Mouse (Mus musculus): ENCODE measurements around the gene Usp5. TPM values are rescaled to one million over a fixed set of nuclear protein-coding genes. Genes with fewer than 3 reads are reported as not detected.
"Not testable (repeated sequence)": the region's sequence is repeated elsewhere in the genome, so short reads cannot be mapped to it uniquely, and the experiment has no call there.

The Usp5 gene
- polyA plus RNA-seq, 1 experiment from 2014 or later: 174 TPM

GRCm38 (mm10) chr6:124807366-124807765, 21.9 kb downstream of the Usp5 start:
- Histone ChIP-seq H3K27me3 (ENCODE audit: insufficient read depth, low read length) (no peaks in the 10 kb centered on the region), H3K9me3 (ENCODE audit: low read length) (no peaks in the 10 kb centered on the region), H3K36me3 (ENCODE audit: insufficient read depth, low read length) (peaks cover 11% of the 10 kb centered on the region), H3K9ac (replicated peaks; ENCODE audit: low read length) (no peak overlapping the region), H3K4me2 (replicated peaks; ENCODE audit: low read depth, low read length) (no peak overlapping the region), H3K4me1 (ENCODE audit: insufficient read depth, low read length) (peaks cover 30% of the 10 kb centered on the region), H3K27ac (ENCODE audit: low read length) (no peak overlapping the region), H3K4me3 (ENCODE audit: low read length) (no peak overlapping the region)
- 85% methylated on average over 4 of the region's 4 CpGs for WGBS
- ATAC-seq (ENCODE audit: low FRiP score, low TSS enrichment): no peak

- H3K4me2 ChIP-seq (replicated peaks; ENCODE audit: low read depth, low read length): peak overlapping the region; percentile 83
- H3K9ac ChIP-seq (replicated peaks; ENCODE audit: low read length): peak overlapping the region; percentile 3; the same call in 1 of the 2 replicates
- H3K4me1 ChIP-seq (ENCODE audit: insufficient read depth, low read length): peaks cover 22% of the 10 kb centered on the region
- no peak for ATAC-seq (ENCODE audit: low FRiP score, low TSS enrichment)
- H3K27ac ChIP-seq (ENCODE audit: low read length): peak overlapping the region; percentile 98
- H3K27me3 ChIP-seq (ENCODE audit: insufficient read depth, low read length): no peaks in the 10 kb centered on the region
- WGBS: 75% methylated on average over 7 of the region's 7 CpGs
- H3K9me3 ChIP-seq (ENCODE audit: low read length): no peaks in the 10 kb centered on the region
- H3K4me3 ChIP-seq (ENCODE audit: low read length): peak overlapping the region; percentile 56; the same call in 1 of the 2 replicates
- peaks cover 3% of the 10 kb centered on the region for H3K36me3 ChIP-seq (ENCODE audit: insufficient read depth, low read length)
Measured at GRCm38 (mm10) chr6:124806446-124807140, 22.7 kb downstream of the Usp5 start.

GRCm38 (mm10) chr6:124805341-124806321, 23.7 kb downstream of the Usp5 start:
- H3K36me3 ChIP-seq (ENCODE audit: insufficient read depth, low read length): no peaks in the 10 kb centered on the region
- no peaks in the 10 kb centered on the region for H3K27me3 ChIP-seq (ENCODE audit: insufficient read depth, low read length)
- no peaks in the 10 kb centered on the region for H3K9me3 ChIP-seq (ENCODE audit: low read length)
- peak; percentile 72 for ATAC-seq (ENCODE audit: low FRiP score, low TSS enrichment)
- H3K9ac ChIP-seq (replicated peaks; ENCODE audit: low read length): peak overlapping the region; percentile 72
- peak overlapping the region; percentile 83 for H3K4me2 ChIP-seq (replicated peaks; ENCODE audit: low read depth, low read length)
- H3K27ac ChIP-seq (ENCODE audit: low read length): peak overlapping the region; percentile 98
- peaks cover 22% of the 10 kb centered on the region for H3K4me1 ChIP-seq (ENCODE audit: insufficient read depth, low read length)
- peak overlapping the region; percentile 56 for H3K4me3 ChIP-seq (ENCODE audit: low read length)
- under 1% methylated on average over 34 of the region's 34 CpGs for WGBS

DNA sequence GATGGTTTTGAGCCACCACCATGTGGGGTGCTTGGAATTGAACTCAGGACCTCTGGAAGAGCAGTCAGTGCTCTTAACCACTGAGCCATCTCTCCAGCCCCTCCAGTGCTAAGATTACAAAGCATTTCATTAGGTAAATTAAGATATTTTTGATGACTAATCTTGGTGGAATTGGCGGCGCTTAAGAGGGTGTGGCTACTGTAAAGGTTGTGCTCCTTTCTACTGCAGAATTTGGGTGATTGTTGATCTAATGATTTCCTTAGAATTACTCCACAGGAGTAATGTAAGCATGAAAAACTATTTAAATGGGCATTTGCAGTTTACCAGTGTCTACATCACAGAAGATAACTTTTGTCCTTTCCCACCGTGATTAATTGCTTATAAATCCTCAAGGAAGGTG, 24.9 kb downstream of the Usp5 start:
- 83% methylated on average over 3 of the region's 3 CpGs for WGBS
- H3K27ac ChIP-seq (ENCODE audit: low read length): peak overlapping the region; percentile 98; the same call in 1 of the 2 replicates
- peaks cover 12% of the 10 kb centered on the region for H3K4me1 ChIP-seq (ENCODE audit: insufficient read depth, low read length)

DNA sequence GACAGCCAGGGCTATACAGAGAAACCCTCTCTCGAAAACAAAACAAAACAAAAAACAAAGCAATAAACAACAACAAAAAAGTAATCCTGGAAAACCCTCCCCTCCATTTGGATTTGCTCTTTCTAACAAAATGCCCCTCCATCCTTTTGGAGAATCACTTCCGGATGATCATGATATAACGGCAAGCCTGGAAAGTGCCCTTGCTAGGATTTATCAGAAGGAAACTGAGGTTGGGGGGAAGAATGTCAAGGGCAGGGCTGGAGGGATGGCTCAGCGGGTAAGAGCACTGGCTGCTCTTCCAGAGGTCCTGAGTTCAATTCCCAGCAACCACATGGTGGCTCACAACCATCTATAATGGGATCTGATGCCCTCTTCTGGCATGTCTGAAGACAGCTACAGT, 25.6 kb downstream of the Usp5 start:
- H3K36me3 ChIP-seq (ENCODE audit: insufficient read depth, low read length); ATAC-seq (ENCODE audit: low FRiP score, low TSS enrichment); H3K27ac ChIP-seq (ENCODE audit: low read length); H3K27me3 ChIP-seq (ENCODE audit: insufficient read depth, low read length); H3K9ac ChIP-seq (replicated peaks; ENCODE audit: low read length); H3K4me3 ChIP-seq (ENCODE audit: low read length); H3K4me2 ChIP-seq (replicated peaks; ENCODE audit: low read depth, low read length); H3K9me3 ChIP-seq (ENCODE audit: low read length): not testable (repeated sequence)
- H3K4me1 ChIP-seq (ENCODE audit: insufficient read depth, low read length): peaks cover 12% of the 10 kb centered on the region
- WGBS: 94% methylated on average over 4 of the region's 4 CpGs

More for the DNA sequence above, 24.9 kb downstream of the Usp5 start:
- Histone ChIP-seq H3K4me3 (ENCODE audit: low read length) (no peak overlapping the region), H3K36me3 (ENCODE audit: insufficient read depth, low read length) (no peaks in the 10 kb centered on the region), H3K27me3 (ENCODE audit: insufficient read depth, low read length) (no peaks in the 10 kb centered on the region), H3K9me3 (ENCODE audit: low read length) (no peaks in the 10 kb centered on the region), H3K9ac (replicated peaks; ENCODE audit: low read length) (no peak overlapping the region), H3K4me2 (replicated peaks; ENCODE audit: low read depth, low read length) (no peak overlapping the region)
- no peak for ATAC-seq (ENCODE audit: low FRiP score, low TSS enrichment)

DNA sequence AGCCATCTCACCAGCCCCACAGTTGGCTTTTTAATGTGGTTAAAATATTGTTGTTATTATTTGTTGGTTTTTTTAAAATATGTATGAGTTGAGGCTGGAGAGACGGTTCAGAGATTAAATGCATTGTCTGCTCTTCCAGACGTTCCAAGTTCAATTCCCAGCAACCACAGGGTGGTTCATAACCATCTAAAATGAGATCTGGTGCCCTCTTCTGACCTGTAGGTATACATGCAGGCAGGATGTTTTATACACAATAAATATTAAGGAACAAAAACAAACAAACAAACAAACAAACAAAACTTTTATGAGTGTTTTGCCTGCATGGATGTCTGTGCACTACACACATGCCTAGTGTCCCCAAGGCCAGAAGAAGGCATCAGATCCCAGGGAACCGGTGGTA, 26.2 kb downstream of the Usp5 start:
- ATAC-seq (ENCODE audit: low FRiP score, low TSS enrichment): no peak
- no peaks in the 10 kb centered on the region for H3K27me3 ChIP-seq (ENCODE audit: insufficient read depth, low read length)
- no peak overlapping the region for H3K9ac ChIP-seq (replicated peaks; ENCODE audit: low read length)
- no peaks in the 10 kb centered on the region for H3K36me3 ChIP-seq (ENCODE audit: insufficient read depth, low read length)
- no peak overlapping the region for H3K27ac ChIP-seq (ENCODE audit: low read length)
- H3K4me3 ChIP-seq (ENCODE audit: low read length): no peak overlapping the region
- 85% methylated on average over 3 of the region's 3 CpGs for WGBS
- H3K9me3 ChIP-seq (ENCODE audit: low read length): no peaks in the 10 kb centered on the region
- H3K4me1 ChIP-seq (ENCODE audit: insufficient read depth, low read length): peaks cover 9% of the 10 kb centered on the region
- H3K4me2 ChIP-seq (replicated peaks; ENCODE audit: low read depth, low read length): no peak overlapping the region

GRCm38 (mm10) chr6:124802400-124802799, 26.9 kb downstream of the Usp5 start:
- 25% methylated on average over 4 of the region's 9 CpGs for WGBS
- not testable (repeated sequence) for H3K4me1 ChIP-seq (ENCODE audit: insufficient read depth, low read length); H3K27me3 ChIP-seq (ENCODE audit: insufficient read depth, low read length); H3K27ac ChIP-seq (ENCODE audit: low read length); H3K4me3 ChIP-seq (ENCODE audit: low read length); H3K36me3 ChIP-seq (ENCODE audit: insufficient read depth, low read length); ATAC-seq (ENCODE audit: low FRiP score, low TSS enrichment); H3K9ac ChIP-seq (replicated peaks; ENCODE audit: low read length); H3K9me3 ChIP-seq (ENCODE audit: low read length)
- H3K4me2 ChIP-seq (replicated peaks; ENCODE audit: low read depth, low read length): peak overlapping the region; percentile 26; the same call in 1 of the 2 replicates

GRCm38 (mm10) chr6:124796200-124796599, 33.1 kb downstream of the Usp5 start:
- H3K4me1 ChIP-seq (ENCODE audit: insufficient read depth, low read length): peaks cover 8% of the 10 kb centered on the region; the same call in 1 of the 2 replicates
- no peak for ATAC-seq (ENCODE audit: low FRiP score, low TSS enrichment)
- H3K4me2 ChIP-seq (replicated peaks; ENCODE audit: low read depth, low read length): no peak overlapping the region
- no peak overlapping the region for H3K9ac ChIP-seq (replicated peaks; ENCODE audit: low read length)
- no peaks in the 10 kb centered on the region for H3K9me3 ChIP-seq (ENCODE audit: low read length)
- 68% methylated on average over 2 of the region's 2 CpGs for WGBS
- peak overlapping the region; percentile 91 for H3K27ac ChIP-seq (ENCODE audit: low read length)
- H3K36me3 ChIP-seq (ENCODE audit: insufficient read depth, low read length): no peaks in the 10 kb centered on the region
- no peaks in the 10 kb centered on the region for H3K27me3 ChIP-seq (ENCODE audit: insufficient read depth, low read length)
- no peak overlapping the region for H3K4me3 ChIP-seq (ENCODE audit: low read length)

DNA sequence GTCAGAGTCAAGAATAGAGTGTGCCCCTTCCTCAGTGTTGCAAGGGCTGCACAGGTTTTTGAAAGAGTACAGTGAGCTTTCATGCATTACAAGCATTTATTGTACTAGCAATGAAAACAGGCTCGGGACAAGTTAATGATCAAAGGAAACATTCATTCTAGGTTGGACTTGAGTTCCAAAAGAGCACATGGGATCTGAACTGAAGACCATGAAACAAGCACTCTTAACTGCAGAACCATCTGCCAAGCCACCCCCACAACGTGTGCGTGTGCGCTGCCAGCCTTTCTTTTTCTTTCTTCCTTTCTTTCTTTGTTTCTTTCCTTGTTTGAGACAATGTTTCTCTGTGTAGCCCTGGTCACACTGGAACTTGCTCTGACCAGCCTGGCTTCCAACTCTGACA, 33.5 kb downstream of the Usp5 start:
- Histone ChIP-seq H3K36me3 (ENCODE audit: insufficient read depth, low read length) (no peaks in the 10 kb centered on the region), H3K9ac (replicated peaks; ENCODE audit: low read length) (no peak overlapping the region), H3K27me3 (ENCODE audit: insufficient read depth, low read length) (no peaks in the 10 kb centered on the region), H3K4me3 (ENCODE audit: low read length) (no peak overlapping the region), H3K9me3 (ENCODE audit: low read length) (no peaks in the 10 kb centered on the region), H3K27ac (ENCODE audit: low read length) (peak overlapping the region; percentile 91), H3K4me1 (ENCODE audit: insufficient read depth, low read length) (peaks cover 8% of the 10 kb centered on the region; the same call in 1 of the 2 replicates), H3K4me2 (replicated peaks; ENCODE audit: low read depth, low read length) (no peak overlapping the region)
- peak; percentile 69; the same call in 1 of the 2 replicates for ATAC-seq (ENCODE audit: low FRiP score, low TSS enrichment)
- WGBS: 70% methylated on average over 4 of the region's 4 CpGs
